Mouse (Mus musculus) heart, embryonic 14.5 days (tissue): Measurements from ENCODE around the gene Acrbp. TPM values are rescaled to one million over a fixed set of nuclear protein-coding genes. Genes with fewer than 3 reads are reported as not detected.
"Not testable (repeated sequence)": the region's sequence is repeated elsewhere in the genome, so short reads cannot be mapped to it uniquely, and the experiment has no call there.

Experiments used
- ATAC-seq: fragments of 200-750 bp; cut with Nextera tagmentation; 2 replicates; pipeline ENCODE4 v1.8.0; 2017; ENCODE audit warnings: low read depth, moderate TSS enrichment; ENCODE audit not compliant: insufficient number of reproducible peaks, insufficient read depth, low FRiP score
- H3K27ac ChIP-seq, 2 experiments: fragments of 200-500 bp in 1 of 2; fragments of 300-500 bp in 1 of 2; sonication (generic) in 1 of 2; replicated peaks in 1 of 2; 2 replicates each; pipeline ENCODE4 v1.5.1; 2012 to 2014; ENCODE audit warnings: low read depth in 2 of 2, low read length in 2 of 2, control low read depth in 1 of 2, mild to moderate bottlenecking in 1 of 2, mixed read lengths in 1 of 2; ENCODE audit not compliant: control insufficient read depth in 1 of 2, insufficient read depth in 1 of 2
- H3K27me3 ChIP-seq: fragments of 300-500 bp; sonication (generic); 2 replicates; pipeline ENCODE4 v1.6.1; 2014; ENCODE audit warnings: mild to moderate bottlenecking, low read length, control low read depth; ENCODE audit not compliant: control insufficient read depth, insufficient read depth
- H3K36me3 ChIP-seq: fragments of 300-500 bp; sonication (generic); 2 replicates; pipeline ENCODE4 v1.6.1; 2014; ENCODE audit warnings: mild to moderate bottlenecking, control low read depth, low read length, mixed read lengths; ENCODE audit not compliant: control insufficient read depth, insufficient read depth
- H3K4me1 ChIP-seq, 2 experiments: fragments of 200-500 bp in 1 of 2; fragments of 300-500 bp in 1 of 2; sonication (generic) in 1 of 2; 2 replicates each; pipeline ENCODE4 v1.6.1; 2012 to 2014; ENCODE audit warnings: low read length in 2 of 2, control low read depth in 1 of 2, mixed read lengths in 1 of 2; ENCODE audit not compliant: control insufficient read depth in 2 of 2, insufficient read depth in 2 of 2
- H3K4me2 ChIP-seq: fragments of 300-500 bp; sonication (generic); 2 replicates; pipeline ENCODE4 v1.6.1; 2014; ENCODE audit warnings: mild to moderate bottlenecking, low read length
- H3K4me3 ChIP-seq, 2 experiments: fragments of 200-500 bp in 1 of 2; fragments of 300-500 bp in 1 of 2; sonication (generic) in 1 of 2; 2 replicates each; pipeline ENCODE4 v1.5.1; 2012 to 2014; ENCODE audit warnings: low read length in 2 of 2, mild to moderate bottlenecking in 2 of 2, control low read depth in 1 of 2, low read depth in 1 of 2, moderate library complexity in 1 of 2; ENCODE audit not compliant: control insufficient read depth in 1 of 2, insufficient read depth in 1 of 2
- H3K9ac ChIP-seq: fragments of 300-500 bp; sonication (generic); 2 replicates; pipeline ENCODE4 v1.6.1; 2014; ENCODE audit warnings: mild to moderate bottlenecking, low read length
- H3K9me3 ChIP-seq: fragments of 300-500 bp; sonication (generic); 2 replicates; pipeline ENCODE4 v1.6.1; 2016; ENCODE audit warnings: low read length, control low read depth; ENCODE audit not compliant: control insufficient read depth
- WGBS: fragments of 180-500 bp; shearing (Covaris S2); extraction: QIAGEN DNeasy Blood & Tissue Kit; methylation state at CpG from one replicate; pipeline ENCODE4 v1.1.7; 2014; 5-methylcytosine and 5-hydroxymethylcytosine counted together
- polyA plus RNA-seq: library from polyadenylated mRNA; unstranded; fragments of >200 nt; fragmentation: Nextera tagmentation; extraction: Ambion mirVana; gene quantifications from 2 replicates; pipeline ENCODE4 v1.2.1, GENCODE M21; 2014

Gene Acrbp
- polyA plus RNA-seq, 1 experiment from 2014 or later = 6.5 TPM

- ATAC-seq = no peak
- Histone ChIP-seq H3K9me3 (no peaks in the 10 kb centered on the region), H3K4me3 (no peak overlapping the region), H3K36me3 (peaks cover 45% of the 10 kb centered on the region), H3K4me1 (peaks cover 5% of the 10 kb centered on the region in 2 experiments; a peak in 3 of 4 replicates), H3K27ac (no peak overlapping the region), H3K27me3 (no peaks in the 10 kb centered on the region), H3K9ac (no peak overlapping the region), H3K4me2 (no peak overlapping the region)
- WGBS = 82% methylated on average over 7 of the region's 7 CpGs
Observed at GRCm38 (mm10) chr6:125041047-125041446, 8.4 kb upstream of the Acrbp start.

GRCm38 (mm10) chr6:125042081-125042480 lies 7.4 kb upstream of the Acrbp start:
- no peak for ATAC-seq
- Histone ChIP-seq H3K27ac (no peak overlapping the region), H3K9ac (no peak overlapping the region), H3K36me3 (peaks cover 42% of the 10 kb centered on the region), H3K9me3 (no peaks in the 10 kb centered on the region), H3K4me1 (peaks cover 5% of the 10 kb centered on the region in 2 experiments; a peak in 3 of 4 replicates), H3K27me3 (no peaks in the 10 kb centered on the region), H3K4me3 (no peak overlapping the region), H3K4me2 (no peak overlapping the region)
- 72% methylated on average over 7 of the region's 7 CpGs for WGBS

GRCm38 (mm10) chr6:125046691-125047090 lies 2.8 kb upstream of the Acrbp start:
- ATAC-seq = no peak
- no peak overlapping the region for H3K4me3 ChIP-seq

GRCm38 (mm10) chr6:125051237-125051636 lies 1.7 kb downstream of the Acrbp start:
- Histone ChIP-seq H3K9me3 (no peaks in the 10 kb centered on the region), H3K27ac (no peak overlapping the region), H3K27me3 (no peaks in the 10 kb centered on the region), H3K4me2 (no peak overlapping the region), H3K4me1 (no peaks in the 10 kb centered on the region), H3K9ac (no peak overlapping the region), H3K36me3 (peaks cover 80% of the 10 kb centered on the region), H3K4me3 (no peak overlapping the region)
- ATAC-seq = no peak
- whole genome bisulfite sequencing = 65% methylated on average over 5 of the region's 5 CpGs

More at GRCm38 (mm10) chr6:125046691-125047090, 2.8 kb upstream of the Acrbp start:
- no peak overlapping the region for H3K27ac ChIP-seq
- WGBS = 36% methylated on average over 5 of the region's 5 CpGs
- H3K36me3 ChIP-seq = peaks cover 80% of the 10 kb centered on the region
- H3K9me3 ChIP-seq = no peaks in the 10 kb centered on the region
- H3K9ac ChIP-seq = no peak overlapping the region
- H3K4me1 ChIP-seq = no peaks in the 10 kb centered on the region
- no peak overlapping the region for H3K4me2 ChIP-seq
- H3K27me3 ChIP-seq = no peaks in the 10 kb centered on the region

- no peaks in the 10 kb centered on the region for H3K36me3 ChIP-seq
- H3K4me2 ChIP-seq = 0 out of 2 replicates have a peak overlapping the region, but pooled peaks have one; percentile 4
- no peak for ATAC-seq
- H3K27ac ChIP-seq = no peak overlapping the region
- H3K27me3 ChIP-seq = peaks cover 9% of the 10 kb centered on the region; the same call in 1 of the 2 replicates
- H3K9me3 ChIP-seq = no peaks in the 10 kb centered on the region
- 0 out of 2 replicates have a peak overlapping the region, but pooled peaks have one; percentile 16 for H3K9ac ChIP-seq
- H3K4me1 ChIP-seq = peaks cover 6 to 12% of the 10 kb centered on the region in 2 experiments; a peak in 3 of 4 replicates
- H3K4me3 ChIP-seq = no peak overlapping the region
- WGBS = 21% methylated on average over 6 of the region's 6 CpGs
Observed at GRCm38 (mm10) chr6:125061493-125061892, 12.0 kb downstream of the Acrbp start.

- Histone ChIP-seq H3K27me3 (peaks cover 9% of the 10 kb centered on the region; the same call in 1 of the 2 replicates), H3K9ac (no peak overlapping the region), H3K27ac (no peak overlapping the region), H3K4me2 (no peak overlapping the region), H3K4me3 (no peak overlapping the region), H3K4me1 (peaks cover 6 to 12% of the 10 kb centered on the region in 2 experiments; a peak in 3 of 4 replicates), H3K36me3 (no peaks in the 10 kb centered on the region), H3K9me3 (no peaks in the 10 kb centered on the region)
- no peak for ATAC-seq
- WGBS = 79% methylated on average over 5 of the region's 5 CpGs
Observed at GRCm38 (mm10) chr6:125062511-125062910, 13.0 kb downstream of the Acrbp start.

- no peak for ATAC-seq
- Histone ChIP-seq H3K9ac (no peak overlapping the region), H3K4me3 (no peak overlapping the region), H3K27me3 (peaks cover 9% of the 10 kb centered on the region; the same call in 1 of the 2 replicates), H3K9me3 (no peaks in the 10 kb centered on the region), H3K4me1 (peaks cover 6 to 12% of the 10 kb centered on the region in 2 experiments; a peak in 3 of 4 replicates), H3K27ac (no peak overlapping the region), H3K36me3 (no peaks in the 10 kb centered on the region), H3K4me2 (no peak overlapping the region)
- 84% methylated on average over 6 of the region's 6 CpGs for WGBS
Observed at GRCm38 (mm10) chr6:125063906-125064305, 14.4 kb downstream of the Acrbp start.

GRCm38 (mm10) chr6:125065223-125065622 lies 15.7 kb downstream of the Acrbp start:
- H3K27ac ChIP-seq, H3K4me3 ChIP-seq, ATAC-seq, H3K4me2 ChIP-seq, H3K36me3 ChIP-seq, H3K9me3 ChIP-seq, H3K27me3 ChIP-seq, H3K9ac ChIP-seq: not testable (repeated sequence)
- H3K4me1 ChIP-seq = peaks cover 6 to 12% of the 10 kb centered on the region in 2 experiments; a peak in 3 of 4 replicates
- no CpG with 5 or more reads among the region's 1 CpGs for WGBS
